Mouse (Mus musculus): ENCODE data around the gene Batf3. TPM values are rescaled to one million over a fixed set of nuclear protein-coding genes. Genes with fewer than 3 reads are reported as not detected.

Batf3 gene
- polyA plus RNA-seq (2014; fragmentation: Nextera tagmentation; extraction: Ambion mirVana), result 14.2 and 15.0 TPM in 2 replicates

DNA sequence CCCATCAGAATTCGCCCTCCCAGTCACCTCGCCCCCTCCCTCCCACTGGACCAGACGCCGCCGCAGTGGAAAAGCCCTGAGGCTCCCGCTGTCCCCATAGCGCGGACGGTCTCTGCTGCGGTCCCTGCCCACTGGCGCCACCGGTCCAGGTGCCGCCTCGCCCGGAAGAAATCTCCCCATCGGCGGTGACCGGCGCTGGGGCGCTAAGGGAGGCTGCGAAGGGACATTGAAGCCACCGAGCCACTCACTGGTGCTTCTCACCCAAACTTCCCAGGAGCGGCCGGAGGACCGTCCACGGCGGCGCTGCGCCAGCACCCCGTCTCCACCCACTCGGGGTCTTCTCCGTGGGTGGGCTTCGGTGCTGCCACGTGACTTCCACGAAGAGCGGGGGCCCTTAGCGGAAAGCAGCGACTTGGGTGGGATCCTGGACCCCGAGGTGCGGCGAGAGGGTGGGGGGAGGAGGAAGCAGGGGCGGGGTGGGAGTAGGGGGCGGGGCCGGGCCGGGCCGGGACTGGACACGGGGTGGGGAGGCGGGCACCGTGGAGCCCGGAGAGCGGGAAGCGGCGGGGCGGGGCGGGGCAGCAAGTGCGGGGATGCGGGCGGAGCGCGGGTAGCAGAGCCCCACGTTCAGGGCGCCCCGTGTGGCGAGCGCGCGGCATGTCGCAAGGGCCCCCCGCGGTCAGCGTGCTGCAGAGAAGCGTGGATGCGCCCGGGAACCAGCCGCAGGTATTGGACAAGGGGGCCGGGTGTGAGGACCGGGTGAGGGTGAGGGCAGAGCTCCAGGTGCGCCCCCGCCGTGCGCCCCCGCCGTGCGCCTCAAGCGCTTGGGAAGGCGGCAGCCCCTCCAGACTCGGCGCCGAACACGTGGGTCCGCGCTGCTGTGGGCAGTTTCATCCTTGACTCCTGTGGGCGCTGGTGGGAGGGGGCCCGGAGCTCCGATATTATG lies at the start of gene Batf3:
TSS of gene Batf3 (plus strand) at position 46 of the 946 bp plus-strand sequence.
- under 1% methylated on average over 77 of the region's 95 CpGs for WGBS
- DNase-seq, result peak; percentile 65
- ATAC-seq (ENCODE audit: insufficient read depth), result peak; percentile 70

DNA sequence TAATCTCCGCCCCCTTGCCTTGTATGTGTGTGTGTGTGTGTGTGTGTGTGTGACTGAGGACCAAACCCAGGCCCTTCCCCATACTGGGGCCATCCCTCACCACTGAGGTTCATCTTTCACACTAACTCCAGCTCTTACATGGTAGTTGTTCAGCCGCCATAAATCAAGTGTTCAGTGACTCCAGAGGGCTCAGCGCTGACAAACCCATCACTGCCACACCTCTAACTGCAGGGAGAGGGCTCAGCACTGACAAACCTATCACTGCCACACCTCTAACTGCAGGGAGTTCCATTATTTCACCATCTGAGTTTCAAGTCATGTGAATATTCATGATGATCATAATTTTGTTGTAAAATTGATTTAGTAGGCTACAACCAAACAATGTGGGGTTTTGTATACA lies 44.1 kb upstream of the Batf3 start:
- ATAC-seq (ENCODE audit: insufficient read depth) (no peak), DNase-seq (no peak)
- H3K9me3 ChIP-seq (ENCODE audit: low read depth, low read length), result no peaks in the 10 kb centered on the region
- H3K27ac ChIP-seq (ENCODE audit: low read depth), result no peak overlapping the region
- H3K9ac ChIP-seq, result no peak overlapping the region
- no peak overlapping the region for H3K4me3 ChIP-seq (ENCODE audit: low read depth, low read length)
- no peak overlapping the region for H3K4me2 ChIP-seq
- 52% methylated on average over 3 of the region's 3 CpGs for WGBS
- peaks cover 5% of the 10 kb centered on the region; the same call in 1 of the 2 replicates for H3K36me3 ChIP-seq (ENCODE audit: insufficient read depth)
- no peaks in the 10 kb centered on the region for H3K27me3 ChIP-seq (ENCODE audit: insufficient read depth, low read length)
- no peaks in the 10 kb centered on the region for H3K4me1 ChIP-seq (ENCODE audit: insufficient read depth)
- no peak for TF ChIP-seq CTCF (IDR thresholded peaks at IDR 0.05; ENCODE audit: low read depth)

More for the DNA sequence above, at the start of gene Batf3:
- peaks cover 12% of the 10 kb centered on the region; the same call in 1 of the 2 replicates for H3K4me1 ChIP-seq (ENCODE audit: insufficient read depth)
- peak within 1 kb of the TSS; percentile 53 for H3K9ac ChIP-seq
- peak within 1 kb of the TSS; percentile 99 for H3K4me2 ChIP-seq
- peak; percentile 38; the same call in 1 of the 2 replicates for TF ChIP-seq CTCF (IDR thresholded peaks at IDR 0.05; ENCODE audit: low read depth)
- no peaks in the 10 kb centered on the region for H3K9me3 ChIP-seq (ENCODE audit: low read depth, low read length)
- H3K27ac ChIP-seq (ENCODE audit: low read depth), result no peak within 1 kb of the TSS
- peak within 1 kb of the TSS; percentile 64 for H3K4me3 ChIP-seq (ENCODE audit: low read depth, low read length)
- no peaks in the 10 kb centered on the region for H3K36me3 ChIP-seq (ENCODE audit: insufficient read depth)
- peaks cover 6% of the 10 kb centered on the region; the same call in 1 of the 2 replicates for H3K27me3 ChIP-seq (ENCODE audit: insufficient read depth, low read length)

DNA sequence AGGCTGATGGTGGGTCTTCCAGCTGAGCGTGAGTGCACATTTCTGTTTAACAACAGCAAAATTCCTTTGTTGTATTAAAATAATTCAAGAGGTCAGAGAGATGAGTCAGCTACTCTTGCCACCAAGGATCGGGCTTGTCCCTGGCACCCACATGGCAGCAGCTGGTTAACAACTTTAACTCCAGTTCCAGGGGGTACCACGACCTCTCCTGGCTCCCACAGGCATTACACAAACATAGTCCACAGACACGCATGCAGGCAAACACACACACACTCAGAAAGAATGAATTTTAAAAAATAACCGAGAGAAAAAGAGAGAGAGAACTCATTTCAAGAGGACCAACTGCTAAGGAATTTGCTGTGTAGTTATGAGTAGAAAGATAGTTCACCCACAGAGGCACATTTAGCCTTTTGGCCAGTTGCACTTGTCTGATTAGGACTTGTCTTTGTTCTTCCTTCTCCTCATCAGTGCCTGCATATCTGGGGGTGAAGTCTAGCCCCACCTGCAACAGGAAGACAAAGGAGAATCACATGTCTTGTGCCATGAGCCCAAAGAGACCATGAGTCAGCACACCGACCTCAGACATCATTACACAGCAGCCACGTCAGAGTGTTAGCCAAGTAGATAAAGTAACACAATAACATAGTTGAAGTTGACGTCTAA lies 42.6 kb upstream of the Batf3 start:
- Histone ChIP-seq H3K36me3 (ENCODE audit: insufficient read depth) (peaks cover 5% of the 10 kb centered on the region; the same call in 1 of the 2 replicates), H3K27me3 (ENCODE audit: insufficient read depth, low read length) (no peaks in the 10 kb centered on the region), H3K4me1 (ENCODE audit: insufficient read depth) (no peaks in the 10 kb centered on the region), H3K27ac (ENCODE audit: low read depth) (no peak overlapping the region), H3K9me3 (ENCODE audit: low read depth, low read length) (no peaks in the 10 kb centered on the region), H3K4me3 (ENCODE audit: low read depth, low read length) (no peak overlapping the region), H3K4me2 (no peak overlapping the region), H3K9ac (no peak overlapping the region)
- ATAC-seq (ENCODE audit: insufficient read depth), result no peak
- 0 out of 2 replicates have a peak, but pooled peaks have one; percentile 26 for TF ChIP-seq CTCF (IDR thresholded peaks at IDR 0.05; ENCODE audit: low read depth)
- no peak for DNase-seq
- 56% methylated on average over 8 of the region's 8 CpGs for WGBS

DNA sequence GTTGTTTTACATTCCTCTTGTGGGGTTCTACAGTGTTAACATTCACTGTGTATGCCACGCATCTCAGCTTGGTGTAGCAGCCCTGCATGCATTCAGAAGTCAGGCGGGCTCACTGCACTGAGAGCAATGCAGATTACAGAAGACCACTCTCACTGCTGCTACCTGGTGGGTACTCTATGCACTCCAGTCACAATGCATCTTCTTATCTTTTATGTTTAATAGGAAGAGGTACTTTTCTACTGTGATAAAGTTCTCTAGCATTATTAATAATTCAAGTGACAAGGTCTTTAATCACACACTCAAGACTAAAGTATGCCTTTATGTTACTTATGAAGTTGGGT lies 42.1 kb upstream of the Batf3 start:
- no peak overlapping the region for H3K27ac ChIP-seq (ENCODE audit: low read depth)
- WGBS, result 60% methylated on average over 2 of the region's 2 CpGs
- H3K9me3 ChIP-seq (ENCODE audit: low read depth, low read length), result no peaks in the 10 kb centered on the region
- peaks cover 5% of the 10 kb centered on the region; the same call in 1 of the 2 replicates for H3K36me3 ChIP-seq (ENCODE audit: insufficient read depth)
- peak; percentile 17; the same call in 1 of the 2 replicates for TF ChIP-seq CTCF (IDR thresholded peaks at IDR 0.05; ENCODE audit: low read depth)
- H3K4me1 ChIP-seq (ENCODE audit: insufficient read depth), result no peaks in the 10 kb centered on the region
- H3K4me2 ChIP-seq, result no peak overlapping the region
- H3K4me3 ChIP-seq (ENCODE audit: low read depth, low read length), result no peak overlapping the region
- DNase-seq (no peak), ATAC-seq (ENCODE audit: insufficient read depth) (no peak)
- no peak overlapping the region for H3K9ac ChIP-seq
- no peaks in the 10 kb centered on the region for H3K27me3 ChIP-seq (ENCODE audit: insufficient read depth, low read length)

DNA sequence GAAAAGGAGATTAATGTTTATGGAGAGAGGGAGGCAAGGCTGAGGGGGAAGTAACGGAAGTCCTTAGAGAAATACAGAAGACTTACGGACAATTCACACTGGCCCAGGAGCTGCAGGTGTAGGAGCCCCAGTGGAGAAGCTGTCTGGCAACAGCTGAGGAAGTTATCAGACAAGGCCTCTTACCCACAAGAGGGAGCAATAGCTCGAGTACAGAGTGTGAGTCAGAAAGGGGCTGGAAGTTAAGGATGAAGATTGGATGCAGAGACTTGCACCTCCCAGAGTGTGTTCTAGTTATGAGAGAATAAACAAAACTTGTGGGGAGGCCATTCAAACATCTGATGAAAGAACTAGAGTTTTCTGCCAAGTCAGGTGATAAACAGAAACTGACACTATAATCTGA lies 40.2 kb upstream of the Batf3 start:
- Histone ChIP-seq H3K9ac (no peak overlapping the region), H3K4me3 (ENCODE audit: low read depth, low read length) (no peak overlapping the region), H3K4me1 (ENCODE audit: insufficient read depth) (no peaks in the 10 kb centered on the region), H3K27me3 (ENCODE audit: insufficient read depth, low read length) (no peaks in the 10 kb centered on the region), H3K27ac (ENCODE audit: low read depth) (no peak overlapping the region), H3K9me3 (ENCODE audit: low read depth, low read length) (no peaks in the 10 kb centered on the region), H3K36me3 (ENCODE audit: insufficient read depth) (peaks cover 5% of the 10 kb centered on the region; the same call in 1 of the 2 replicates), H3K4me2 (no peak overlapping the region)
- 56% methylated on average over 3 of the region's 3 CpGs for WGBS
- no peak for TF ChIP-seq CTCF (IDR thresholded peaks at IDR 0.05; ENCODE audit: low read depth)
- no peak for DNase-seq
- ATAC-seq (ENCODE audit: insufficient read depth), result no peak

DNA sequence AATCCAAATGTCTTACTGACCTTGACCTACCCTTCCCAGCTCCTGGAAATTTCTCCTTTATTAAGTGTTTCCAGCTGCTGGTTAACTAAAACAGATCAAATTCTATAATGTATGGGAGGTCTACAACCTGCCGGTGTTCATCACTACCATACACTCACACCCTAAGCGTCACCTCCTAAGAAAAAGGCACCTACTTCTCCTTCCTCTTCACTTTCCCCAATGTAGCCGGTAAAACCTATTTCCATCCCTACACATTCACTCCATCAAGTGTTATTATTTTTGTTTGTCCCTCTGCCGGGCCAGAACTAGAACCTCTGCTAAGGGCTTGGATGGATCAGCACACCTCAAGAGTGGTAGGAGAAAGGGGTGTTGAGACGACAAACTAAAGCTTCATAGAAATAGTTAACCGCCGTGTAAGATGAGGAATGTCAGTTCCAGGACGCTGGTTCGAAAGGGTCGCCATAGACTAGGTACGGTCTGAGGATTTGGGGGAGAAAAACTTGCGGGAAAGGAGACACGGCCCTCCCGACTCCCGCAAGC lies 35.3 kb upstream of the Batf3 start:
- no peaks in the 10 kb centered on the region for H3K27me3 ChIP-seq (ENCODE audit: insufficient read depth, low read length)
- no peaks in the 10 kb centered on the region for H3K9me3 ChIP-seq (ENCODE audit: low read depth, low read length)
- peak overlapping the region; percentile 83 for H3K9ac ChIP-seq
- H3K27ac ChIP-seq (ENCODE audit: low read depth), result no peak overlapping the region
- H3K36me3 ChIP-seq (ENCODE audit: insufficient read depth), result peaks cover 23% of the 10 kb centered on the region
- H3K4me3 ChIP-seq (ENCODE audit: low read depth, low read length), result peak overlapping the region; percentile 89
- peak overlapping the region; percentile 66 for H3K4me2 ChIP-seq
- WGBS, result 4% methylated on average over 15 of the region's 15 CpGs
- DNase-seq (no peak), ATAC-seq (ENCODE audit: insufficient read depth) (peak; percentile 3)
- peaks cover 4% of the 10 kb centered on the region; the same call in 1 of the 2 replicates for H3K4me1 ChIP-seq (ENCODE audit: insufficient read depth)
- no peak for TF ChIP-seq CTCF (IDR thresholded peaks at IDR 0.05; ENCODE audit: low read depth)

All from lung, embryonic 14.5 days (tissue).